Mouse (Mus musculus) heart, embryonic 13.5 days (tissue): ENCODE results near the gene Strn3. TPM values are rescaled to one million over a fixed set of nuclear protein-coding genes. Genes with fewer than 3 reads are reported as not detected.
A peak's percentile ranks its signal among the peaks of the same experiment; 100 is the strongest.

Source experiments
- ATAC-seq: fragments of 200-750 bp; cut with Nextera tagmentation; 2 replicates; pipeline ENCODE4 v1.8.0; 2017; ENCODE audit warnings: moderate TSS enrichment; ENCODE audit not compliant: insufficient number of reproducible peaks, low FRiP score, low TSS enrichment; ENCODE audit errors: extremely low read depth
- H3K27ac ChIP-seq: fragments of 300-500 bp; sonication (generic); replicated peaks from 2 replicates; pipeline ENCODE4 v1.5.1; 2015; ENCODE audit warnings: moderate library complexity, mild to moderate bottlenecking, inconsistent platforms
- H3K27me3 ChIP-seq: fragments of 300-500 bp; sonication (generic); replicated peaks from 2 replicates; pipeline ENCODE4 v1.6.1; 2015; ENCODE audit warnings: mild to moderate bottlenecking, inconsistent platforms
- H3K36me3 ChIP-seq: fragments of 300-500 bp; sonication (generic); 2 replicates; pipeline ENCODE4 v1.6.1; 2015; ENCODE audit warnings: mild to moderate bottlenecking, inconsistent platforms
- H3K4me1 ChIP-seq: fragments of 300-500 bp; sonication (generic); 2 replicates; pipeline ENCODE4 v1.6.1; 2015; ENCODE audit warnings: inconsistent platforms
- H3K4me2 ChIP-seq: fragments of 300-500 bp; sonication (generic); 2 replicates; pipeline ENCODE4 v1.6.1; 2015; ENCODE audit warnings: inconsistent platforms, mild to moderate bottlenecking, moderate library complexity
- H3K4me3 ChIP-seq: fragments of 300-500 bp; sonication (generic); 2 replicates; pipeline ENCODE4 v1.5.1; 2015; ENCODE audit warnings: moderate library complexity, mild to moderate bottlenecking, inconsistent platforms
- H3K9ac ChIP-seq: fragments of 300-500 bp; sonication (generic); 2 replicates; pipeline ENCODE4 v1.6.1; 2015; ENCODE audit warnings: inconsistent platforms, mild to moderate bottlenecking, moderate library complexity
- H3K9me3 ChIP-seq: fragments of 300-500 bp; sonication (generic); 2 replicates; pipeline ENCODE4 v1.6.1; 2016; ENCODE audit warnings: inconsistent platforms
- WGBS: fragments of 180-500 bp; shearing (Covaris S2); methylation state at CpG from one replicate; pipeline ENCODE4 v1.1.7; 2015; ENCODE audit warnings: mixed read lengths; 5-methylcytosine and 5-hydroxymethylcytosine counted together
- polyA plus RNA-seq: library from polyadenylated mRNA; unstranded; fragments of >200 nt; fragmentation: Nextera tagmentation; extraction: Ambion mirVana; gene quantifications from 2 replicates; pipeline ENCODE4 v1.2.1, GENCODE M21; 2015

The Strn3 gene
- 37.3 and 40.0 TPM in 2 replicates for polyA plus RNA-seq

DNA sequence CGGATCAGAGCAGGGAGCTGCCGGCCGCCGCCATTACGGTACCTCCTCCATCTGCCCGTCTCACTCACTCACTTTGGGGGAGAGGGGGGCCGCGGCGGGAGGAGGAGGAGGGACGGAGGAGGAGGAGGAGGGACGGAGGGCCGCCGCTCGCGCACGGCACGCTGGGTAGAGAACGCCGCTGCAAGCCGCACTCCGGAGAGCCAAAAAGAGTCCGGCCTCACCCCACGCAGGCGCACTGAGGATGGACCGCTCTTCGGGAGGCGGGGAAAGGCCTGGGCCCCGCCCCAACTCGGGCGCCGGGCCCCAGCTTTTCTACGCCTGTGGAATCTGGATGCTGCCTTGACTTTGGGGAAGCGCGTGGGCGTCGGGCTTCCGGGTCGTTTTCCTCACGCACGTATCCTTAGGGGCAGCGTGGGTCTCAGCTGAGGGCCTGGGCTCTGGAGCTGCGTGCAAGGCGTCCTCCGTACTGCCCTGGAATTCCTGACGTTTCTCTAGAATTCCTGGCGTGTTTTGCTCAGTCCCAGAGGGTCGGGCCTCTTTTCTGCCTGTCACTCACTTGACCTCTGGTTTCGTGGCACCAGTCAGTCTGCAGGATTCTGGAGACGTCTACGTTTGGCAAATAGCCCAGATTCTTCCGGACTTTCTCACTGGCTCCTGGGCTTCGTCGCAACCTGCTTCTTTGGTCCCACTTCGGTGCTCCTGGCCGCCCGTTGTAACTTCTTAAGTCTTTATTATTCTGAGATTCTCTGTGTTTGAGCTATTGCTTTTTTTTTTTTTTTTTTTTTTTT lies at the start of gene Strn3:
Gene Strn3, minus strand, starts transcription at position 53 of the 788 bp plus-strand sequence.
- WGBS: under 1% methylated on average over 56 of the region's 56 CpGs

DNA sequence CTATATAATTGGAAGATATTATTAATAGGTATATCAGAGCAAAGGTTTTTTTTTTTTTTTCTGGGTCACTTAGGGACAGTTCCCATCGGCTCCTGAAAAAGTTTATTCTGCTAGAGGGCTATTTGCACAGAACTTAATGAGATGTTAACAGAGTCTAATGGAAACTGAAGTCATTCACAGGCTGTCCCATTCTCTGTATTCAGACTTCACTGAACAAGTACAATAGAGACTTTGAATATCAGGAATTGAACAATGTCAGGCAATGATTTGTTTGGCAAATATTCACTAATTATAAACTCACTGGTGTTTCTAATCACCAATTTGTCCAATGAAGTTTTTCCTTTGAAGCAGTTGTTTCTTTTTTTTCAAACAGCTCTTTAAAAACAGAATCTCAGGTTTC lies 45.1 kb upstream of the Strn3 start:
- 81% methylated on average over 1 of the region's 1 CpGs for WGBS
- no peak for ATAC-seq
- H3K9ac ChIP-seq: no peak overlapping the region

More for the DNA sequence above, at the start of gene Strn3:
- peak within 1 kb of the TSS; percentile 100 for H3K9ac ChIP-seq
- peak within 1 kb of the TSS; percentile 100 for H3K27ac ChIP-seq
- no peaks in the 10 kb centered on the region for H3K9me3 ChIP-seq
- peak within 1 kb of the TSS; percentile 99 for H3K4me3 ChIP-seq
- ATAC-seq: peak; percentile 94
- no peaks in the 10 kb centered on the region for H3K27me3 ChIP-seq
- H3K36me3 ChIP-seq: 0 out of 2 replicates have a peak, but pooled peaks cover 2% of the 10 kb centered on the region
- peaks cover 56% of the 10 kb centered on the region for H3K4me1 ChIP-seq
- H3K4me2 ChIP-seq: peak within 1 kb of the TSS; percentile 87

DNA sequence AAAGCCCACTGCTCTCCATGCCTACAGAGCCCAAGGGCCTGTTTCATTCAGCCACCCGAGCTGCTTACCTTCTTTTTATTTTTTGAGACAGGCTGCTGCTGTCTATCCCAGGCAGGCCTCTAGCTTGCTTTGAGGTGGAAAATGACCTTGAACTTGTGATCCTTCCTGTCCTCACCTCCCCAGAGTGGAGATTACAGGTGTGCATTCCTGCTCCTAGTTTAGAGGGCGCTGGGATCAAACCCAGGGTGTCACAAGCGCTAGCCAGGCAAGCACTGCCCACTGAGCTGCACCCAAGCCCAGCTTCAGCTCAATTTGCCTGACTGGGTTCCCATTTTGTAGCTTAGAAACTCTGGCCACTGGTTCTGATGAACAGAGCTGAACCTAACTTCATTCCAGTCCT lies 44.7 kb upstream of the Strn3 start:
- Histone ChIP-seq H3K27me3 (no peaks in the 10 kb centered on the region), H3K27ac (peak overlapping the region; percentile 61), H3K4me3 (no peak overlapping the region), H3K36me3 (peaks cover 6% of the 10 kb centered on the region; the same call in 1 of the 2 replicates), H3K9ac (peak overlapping the region; percentile 45; the same call in 1 of the 2 replicates), H3K4me2 (no peak overlapping the region), H3K4me1 (peaks cover 43% of the 10 kb centered on the region), H3K9me3 (no peaks in the 10 kb centered on the region)
- no peak for ATAC-seq
- WGBS: 36% methylated on average over 3 of the region's 3 CpGs

More for the DNA sequence above, 45.1 kb upstream of the Strn3 start:
- Histone ChIP-seq H3K36me3 (peaks cover 10% of the 10 kb centered on the region), H3K9me3 (no peaks in the 10 kb centered on the region), H3K4me1 (peaks cover 43% of the 10 kb centered on the region), H3K27me3 (no peaks in the 10 kb centered on the region), H3K27ac (no peak overlapping the region), H3K4me2 (no peak overlapping the region), H3K4me3 (no peak overlapping the region)

DNA sequence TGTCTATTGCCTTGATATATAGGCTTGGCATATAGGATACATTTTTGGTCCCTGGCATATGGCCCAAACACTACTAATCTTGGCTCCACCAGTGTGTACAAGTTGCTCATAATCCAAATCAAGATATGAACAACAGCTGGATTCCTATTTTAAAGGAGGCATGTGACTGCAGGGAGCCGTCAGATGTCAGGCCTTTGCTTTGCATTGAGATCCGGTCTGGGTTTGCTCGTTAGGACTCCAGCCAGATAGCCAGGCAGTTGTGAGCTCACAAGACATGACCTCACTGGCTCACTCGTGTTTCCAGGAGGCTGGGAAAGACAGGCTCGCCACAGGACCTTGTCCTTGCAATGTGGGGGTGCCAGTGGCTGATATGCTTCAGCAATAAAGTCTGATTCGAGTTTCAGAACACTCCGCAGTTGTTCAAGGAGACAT lies 44.2 kb upstream of the Strn3 start:
- Histone ChIP-seq H3K27ac (peak overlapping the region; percentile 61), H3K4me2 (no peak overlapping the region), H3K9me3 (no peaks in the 10 kb centered on the region), H3K4me1 (peaks cover 43% of the 10 kb centered on the region), H3K9ac (no peak overlapping the region), H3K27me3 (no peaks in the 10 kb centered on the region), H3K36me3 (peaks cover 6% of the 10 kb centered on the region), H3K4me3 (no peak overlapping the region)
- 37% methylated on average over 7 of the region's 7 CpGs for WGBS
- peak; percentile 55; the same call in 1 of the 2 replicates for ATAC-seq

DNA sequence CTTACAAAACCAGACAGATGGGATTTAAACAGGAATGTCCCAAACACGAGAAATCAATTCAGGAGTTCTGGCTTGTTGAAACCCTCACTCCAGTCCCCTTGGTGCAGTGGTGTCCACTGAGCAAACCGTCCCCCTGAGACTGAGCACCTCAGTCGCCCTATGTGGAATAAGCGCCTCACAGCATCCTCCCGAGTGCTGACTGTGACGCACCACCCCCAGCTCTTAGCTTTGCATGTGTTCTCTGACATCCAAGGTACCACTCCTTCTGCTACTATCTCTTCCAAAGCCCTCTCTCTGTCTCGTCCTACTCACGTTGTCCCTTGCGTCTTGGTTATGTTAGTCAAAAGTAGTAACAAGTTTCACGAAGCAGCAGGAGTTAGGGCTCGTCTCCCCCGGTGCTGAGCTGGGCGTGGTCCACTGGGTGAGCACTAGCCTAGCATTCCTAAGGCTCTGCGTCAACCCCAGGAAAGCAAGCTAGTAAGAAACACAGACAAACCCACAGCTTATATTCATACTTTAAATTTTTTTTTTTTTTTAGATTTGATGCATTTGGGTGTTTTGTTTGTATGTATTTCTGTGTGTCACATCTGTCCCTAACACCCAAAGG lies 43.0 kb upstream of the Strn3 start:
- Histone ChIP-seq H3K27me3 (no peaks in the 10 kb centered on the region), H3K9me3 (no peaks in the 10 kb centered on the region), H3K4me3 (no peak overlapping the region), H3K9ac (no peak overlapping the region), H3K36me3 (peaks cover 10% of the 10 kb centered on the region), H3K4me1 (peaks cover 48% of the 10 kb centered on the region), H3K4me2 (peak overlapping the region; percentile 20; the same call in 1 of the 2 replicates), H3K27ac (peak overlapping the region; percentile 61)
- ATAC-seq: no peak
- WGBS: 59% methylated on average over 14 of the region's 14 CpGs

DNA sequence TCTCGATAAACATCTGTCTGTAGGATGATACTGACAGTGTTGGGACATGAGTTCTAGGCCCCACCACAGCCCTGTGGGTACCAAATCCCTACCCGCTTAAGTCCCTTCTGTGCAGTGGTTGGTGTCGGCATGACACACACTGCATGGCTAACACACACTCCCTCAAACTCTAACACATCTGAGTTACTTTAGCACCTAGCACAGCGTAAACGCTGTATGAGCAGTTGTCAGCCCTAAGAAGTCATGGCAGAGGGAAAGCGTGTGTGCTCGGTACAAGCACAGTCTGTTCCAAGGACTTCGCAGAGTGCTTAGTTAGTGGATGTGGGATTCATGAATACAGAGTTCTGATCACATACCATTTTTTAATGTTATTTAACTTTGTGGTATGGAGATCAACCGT lies 38.1 kb upstream of the Strn3 start:
- H3K36me3 ChIP-seq: peaks cover 16% of the 10 kb centered on the region
- H3K9me3 ChIP-seq: no peaks in the 10 kb centered on the region
- H3K27ac ChIP-seq: peak overlapping the region; percentile 91
- no peak overlapping the region for H3K4me2 ChIP-seq
- H3K4me1 ChIP-seq: peaks cover 30% of the 10 kb centered on the region
- H3K4me3 ChIP-seq: no peak overlapping the region
- WGBS: 91% methylated on average over 9 of the region's 9 CpGs
- ATAC-seq: no peak
- H3K9ac ChIP-seq: 0 out of 2 replicates have a peak overlapping the region, but pooled peaks have one; percentile 34
- H3K27me3 ChIP-seq: no peaks in the 10 kb centered on the region

DNA sequence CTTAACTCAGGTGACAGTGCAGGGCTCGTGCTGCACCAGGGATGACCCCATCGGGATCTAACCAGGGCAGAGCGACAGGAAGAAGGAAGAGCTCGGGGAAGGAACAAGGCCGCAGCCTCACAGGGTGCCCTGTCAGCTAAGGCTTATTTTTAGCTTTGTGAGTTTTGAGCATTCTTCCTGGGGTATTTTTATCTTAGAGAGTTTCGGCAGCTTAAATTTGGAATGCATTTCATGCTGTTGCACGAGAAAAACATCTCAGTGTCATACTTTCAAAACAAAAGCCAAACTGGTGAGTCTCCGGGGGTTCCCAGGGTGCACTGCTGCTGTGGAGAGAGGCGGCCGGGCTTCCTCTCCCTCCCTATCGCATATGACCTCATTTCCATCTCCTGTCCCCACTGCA lies 37.4 kb upstream of the Strn3 start:
- no peak for ATAC-seq
- Histone ChIP-seq H3K9ac (peak overlapping the region; percentile 58), H3K4me2 (peak overlapping the region; percentile 49), H3K36me3 (peaks cover 21% of the 10 kb centered on the region), H3K27me3 (no peaks in the 10 kb centered on the region), H3K27ac (peak overlapping the region; percentile 91), H3K4me3 (no peak overlapping the region), H3K4me1 (peaks cover 23% of the 10 kb centered on the region), H3K9me3 (no peaks in the 10 kb centered on the region)
- WGBS: 27% methylated on average over 11 of the region's 11 CpGs

DNA sequence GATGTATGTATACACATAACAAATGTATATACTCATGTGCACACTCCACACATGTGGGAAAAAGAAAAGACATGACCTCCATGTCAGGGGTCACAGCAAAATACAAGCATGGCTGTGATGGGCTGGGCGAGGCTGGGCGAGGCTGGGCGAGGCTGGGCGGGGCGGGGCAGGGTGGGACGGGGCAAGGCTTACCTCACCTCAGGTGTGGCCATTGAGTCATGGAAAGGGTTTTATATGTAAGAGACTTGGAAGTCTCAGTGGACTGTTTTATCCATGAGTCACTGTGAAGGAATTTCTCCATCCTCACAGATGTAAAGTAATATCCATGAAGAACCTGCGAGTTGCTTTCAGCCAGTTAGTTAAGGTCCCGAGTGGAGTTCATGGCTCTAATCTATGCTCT lies 30.1 kb upstream of the Strn3 start:
- H3K9me3 ChIP-seq: no peaks in the 10 kb centered on the region
- no peak overlapping the region for H3K4me2 ChIP-seq
- peaks cover 5% of the 10 kb centered on the region; the same call in 1 of the 2 replicates for H3K4me1 ChIP-seq
- H3K4me3 ChIP-seq: no peak overlapping the region
- no peak overlapping the region for H3K9ac ChIP-seq
- H3K27me3 ChIP-seq: no peaks in the 10 kb centered on the region
- WGBS: 87% methylated on average over 8 of the region's 8 CpGs
- H3K36me3 ChIP-seq: peaks cover 49% of the 10 kb centered on the region
- no peak overlapping the region for H3K27ac ChIP-seq
- no peak for ATAC-seq

DNA sequence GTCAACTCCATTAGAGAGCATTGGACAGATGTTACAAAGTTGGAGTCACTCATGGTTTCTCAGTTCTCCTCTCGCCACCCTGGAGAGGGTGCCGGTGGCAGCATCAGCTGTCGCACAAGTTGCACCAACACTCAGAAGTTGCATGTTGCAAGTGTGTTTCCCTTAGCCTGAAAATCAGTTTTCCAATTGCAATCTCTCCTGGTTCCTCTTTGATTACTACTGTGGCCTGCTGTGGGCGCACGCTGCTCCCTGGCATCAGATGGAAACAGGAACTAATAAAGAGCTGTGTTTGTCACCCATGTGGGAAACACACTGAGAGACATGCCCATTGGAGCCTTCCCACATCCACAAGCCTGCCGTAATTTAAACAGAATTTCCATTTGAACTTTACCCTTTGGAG lies 26.9 kb upstream of the Strn3 start:
- WGBS: 89% methylated on average over 6 of the region's 6 CpGs
- H3K9me3 ChIP-seq: no peaks in the 10 kb centered on the region
- no peak overlapping the region for H3K4me3 ChIP-seq
- no peak overlapping the region for H3K4me2 ChIP-seq
- no peaks in the 10 kb centered on the region for H3K27me3 ChIP-seq
- ATAC-seq: no peak
- H3K36me3 ChIP-seq: peaks cover 34% of the 10 kb centered on the region
- H3K27ac ChIP-seq: no peak overlapping the region
- H3K4me1 ChIP-seq: peaks cover 6% of the 10 kb centered on the region; the same call in 1 of the 2 replicates
- H3K9ac ChIP-seq: no peak overlapping the region

DNA sequence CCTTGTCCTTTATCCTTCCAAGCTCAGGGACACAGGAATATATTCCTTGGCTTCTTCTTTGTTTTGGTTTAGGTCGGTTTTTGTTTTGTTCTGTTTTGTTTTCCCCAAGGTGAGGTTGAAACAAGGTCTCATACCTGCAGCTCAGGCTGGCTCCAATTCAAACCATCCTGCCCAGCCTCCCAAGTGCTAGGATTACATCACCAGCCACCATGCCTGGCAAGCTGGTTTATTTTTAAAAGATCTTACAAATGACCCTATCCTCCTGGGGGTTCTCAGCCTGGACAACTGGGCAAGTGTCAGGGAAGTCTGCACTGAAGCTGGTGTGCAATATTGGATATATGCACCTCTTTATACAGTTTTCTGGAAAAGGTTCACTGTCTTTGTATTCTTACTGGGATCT lies 21.0 kb upstream of the Strn3 start:
- Histone ChIP-seq H3K9me3 (no peaks in the 10 kb centered on the region), H3K4me1 (peaks cover 32% of the 10 kb centered on the region), H3K4me3 (no peak overlapping the region), H3K27me3 (no peaks in the 10 kb centered on the region), H3K36me3 (peaks cover 5% of the 10 kb centered on the region), H3K4me2 (no peak overlapping the region), H3K27ac (no peak overlapping the region), H3K9ac (no peak overlapping the region)
- no peak for ATAC-seq
- 62% methylated on average over 1 of the region's 1 CpGs for WGBS

DNA sequence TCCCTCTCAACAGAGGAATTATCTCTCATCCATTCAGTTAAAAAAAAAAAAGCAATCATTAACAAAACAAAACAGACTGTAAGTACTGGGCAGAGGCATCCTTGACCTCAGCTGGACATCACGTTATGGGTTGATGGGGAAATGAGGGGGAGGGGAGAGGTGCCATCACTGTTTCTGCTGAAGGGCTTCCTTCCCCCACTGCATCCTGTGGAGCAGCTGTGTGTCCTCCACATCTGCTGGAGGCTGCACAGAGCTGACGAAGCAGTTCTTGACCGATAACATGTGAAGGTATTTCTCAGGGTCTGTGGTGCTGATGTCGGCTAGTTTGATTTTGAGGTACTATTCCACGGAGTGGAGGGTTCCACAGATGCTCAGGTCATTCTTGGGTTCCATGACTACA lies 18.5 kb upstream of the Strn3 start:
- H3K9ac ChIP-seq: no peak overlapping the region
- no peak overlapping the region for H3K4me2 ChIP-seq
- no peaks in the 10 kb centered on the region for H3K27me3 ChIP-seq
- H3K27ac ChIP-seq: no peak overlapping the region
- ATAC-seq: no peak
- H3K36me3 ChIP-seq: no peaks in the 10 kb centered on the region
- no peak overlapping the region for H3K4me3 ChIP-seq
- peaks cover 26% of the 10 kb centered on the region for H3K4me1 ChIP-seq
- H3K9me3 ChIP-seq: no peaks in the 10 kb centered on the region
- WGBS: 56% methylated on average over 5 of the region's 5 CpGs
